Mouse (Mus musculus) limb, embryonic 14.5 days (tissue): Measurements from ENCODE around the gene Sec31a. TPM values are rescaled to one million over a fixed set of nuclear protein-coding genes. Genes with fewer than 3 reads are reported as not detected.
A peak's percentile ranks its signal among the peaks of the same experiment; 100 is the strongest.

Experiments used
- ATAC-seq: fragments of 200-750 bp; cut with Nextera tagmentation; 2 replicates; pipeline ENCODE4 v1.8.0; 2017; ENCODE audit warnings: low read depth, moderate number of reproducible peaks, moderate TSS enrichment; ENCODE audit not compliant: low FRiP score
- DNase-seq: peaks from one replicate; pipeline ENCODE4 v3.0.0-alpha.2; 2015; ENCODE audit warnings: low spot score
- H3K27ac ChIP-seq: fragments of 300-500 bp; sonication (generic); replicated peaks from 2 replicates; pipeline ENCODE4 v1.5.1; 2014; ENCODE audit warnings: low read depth, mild to moderate bottlenecking, low read length, moderate library complexity, mixed read lengths
- H3K27me3 ChIP-seq: fragments of 300-500 bp; sonication (generic); 2 replicates; pipeline ENCODE4 v1.6.1; 2014; ENCODE audit warnings: low read length, mixed read lengths; ENCODE audit not compliant: control insufficient read depth, insufficient read depth
- H3K36me3 ChIP-seq: fragments of 300-500 bp; sonication (generic); 2 replicates; pipeline ENCODE4 v1.6.1; 2014; ENCODE audit warnings: mild to moderate bottlenecking, low read length, moderate library complexity, mixed read lengths; ENCODE audit not compliant: control insufficient read depth, insufficient read depth
- H3K4me1 ChIP-seq: fragments of 300-500 bp; sonication (generic); 2 replicates; pipeline ENCODE4 v1.6.1; 2014; ENCODE audit warnings: antibody characterized with exemption, low read length, mixed read lengths; ENCODE audit not compliant: control insufficient read depth, insufficient read depth
- H3K4me2 ChIP-seq: fragments of 300-500 bp; sonication (generic); replicated peaks from 2 replicates; pipeline ENCODE4 v1.6.1; 2014; ENCODE audit warnings: low read depth, mild to moderate bottlenecking, low read length, moderate library complexity; ENCODE audit not compliant: severe bottlenecking
- H3K4me3 ChIP-seq: fragments of 300-500 bp; sonication (generic); replicated peaks from 2 replicates; pipeline ENCODE4 v1.5.1; 2014; ENCODE audit warnings: low read length
- H3K9ac ChIP-seq: fragments of 300-500 bp; sonication (generic); 2 replicates; pipeline ENCODE4 v1.6.1; 2014; ENCODE audit warnings: mild to moderate bottlenecking, low read depth, low read length, moderate library complexity; ENCODE audit not compliant: severe bottlenecking
- H3K9me3 ChIP-seq: fragments of 300-500 bp; sonication (generic); 2 replicates; pipeline ENCODE4 v1.6.1; 2016; ENCODE audit warnings: low read length; ENCODE audit not compliant: control insufficient read depth
- POLR2A ChIP-seq: fragments of 200-500 bp; IDR thresholded peaks from 2 replicates; pipeline ENCODE4 v1.8.0; 2012; ENCODE audit warnings: inconsistent platforms, mild to moderate bottlenecking, moderate library complexity, borderline replicate concordance; ENCODE audit not compliant: insufficient read depth, insufficient read length; ENCODE audit errors: extremely low read depth
- WGBS: fragments of 180-500 bp; shearing (Covaris S2); extraction: QIAGEN DNeasy Blood & Tissue Kit; methylation state at CpG from one replicate; pipeline ENCODE4 v1.1.7; 2014; 5-methylcytosine and 5-hydroxymethylcytosine counted together
- polyA plus RNA-seq, 2 experiments: library from polyadenylated mRNA; depleted of rRNA in 1 of 2; stranded (reverse) in 1 of 2; unstranded in 1 of 2; fragments of >200 nt; fragmentation: Nextera tagmentation in 1 of 2; extraction: Ambion mirVana in 1 of 2; gene quantifications; 2 replicates each; pipeline versions ENCODE4 v1.2.1 to v1.2.3; 2012 to 2014

Gene Sec31a
- polyA plus RNA-seq, 2 experiments, result 268 to 320 TPM

GRCm38 (mm10) chr5:100317010-100317409 is 99.0 kb downstream of the Sec31a start:
- H3K9ac ChIP-seq, result no peak overlapping the region
- 75% methylated on average over 18 of the region's 18 CpGs for WGBS
- H3K36me3 ChIP-seq, result no peaks in the 10 kb centered on the region
- H3K27ac ChIP-seq, result no peak overlapping the region
- no peaks in the 10 kb centered on the region for H3K4me1 ChIP-seq
- H3K4me2 ChIP-seq, result no peak overlapping the region
- TF ChIP-seq POLR2A, result no peak
- no peak for DNase-seq
- peak; percentile 55 for ATAC-seq
- H3K27me3 ChIP-seq, result no peaks in the 10 kb centered on the region
- no peaks in the 10 kb centered on the region for H3K9me3 ChIP-seq
- no peak overlapping the region for H3K4me3 ChIP-seq

GRCm38 (mm10) chr5:100315646-100316045 is 100.4 kb downstream of the Sec31a start:
- WGBS, result 37% methylated on average over 3 of the region's 3 CpGs
- Histone ChIP-seq H3K27ac (no peak overlapping the region), H3K9me3 (no peaks in the 10 kb centered on the region), H3K9ac (no peak overlapping the region), H3K4me3 (no peak overlapping the region), H3K27me3 (no peaks in the 10 kb centered on the region), H3K4me1 (no peaks in the 10 kb centered on the region), H3K36me3 (no peaks in the 10 kb centered on the region), H3K4me2 (no peak overlapping the region)
- no peak for TF ChIP-seq POLR2A
- no peak for DNase-seq
- ATAC-seq, result no peak

- no peaks in the 10 kb centered on the region for H3K27me3 ChIP-seq
- DNase-seq (no peak), ATAC-seq (no peak)
- no peaks in the 10 kb centered on the region for H3K36me3 ChIP-seq
- no peak overlapping the region for H3K27ac ChIP-seq
- no peak overlapping the region for H3K9ac ChIP-seq
- H3K4me2 ChIP-seq, result no peak overlapping the region
- whole genome bisulfite sequencing, result 88% methylated on average over 5 of the region's 5 CpGs
- H3K9me3 ChIP-seq, result no peaks in the 10 kb centered on the region
- H3K4me3 ChIP-seq, result no peak overlapping the region
- TF ChIP-seq POLR2A, result no peak
- no peaks in the 10 kb centered on the region for H3K4me1 ChIP-seq
These were observed 103.6 kb downstream of the Sec31a start for GRCm38 (mm10) chr5:100312391-100312790.

Other genes starting within 250 kb of the Sec31a start
- 10.4 and 10.6 TPM in 2 replicates for gene Lin54, start 84.4 kb upstream of the Sec31a start, polyA plus RNA-seq (2012; rRNA removed)
- gene Lin54, start 84.4 kb upstream of the Sec31a start, polyA plus RNA-seq (2014; fragmentation: Nextera tagmentation; extraction: Ambion mirVana), result 13.4 and 14.1 TPM in 2 replicates
- gene Cops4, start 102.1 kb upstream of the Sec31a start, polyA plus RNA-seq (2012; rRNA removed), result 72.6 and 84.3 TPM in 2 replicates
- 197 TPM in 2 replicates for gene Cops4, start 102.1 kb upstream of the Sec31a start, polyA plus RNA-seq (2014; fragmentation: Nextera tagmentation; extraction: Ambion mirVana)
- 8.1 and 11.7 TPM in 2 replicates for gene Plac8, start 156.0 kb upstream of the Sec31a start, polyA plus RNA-seq (2012; rRNA removed)
- 5.4 and 5.7 TPM in 2 replicates for gene Plac8, start 156.0 kb upstream of the Sec31a start, polyA plus RNA-seq (2014; fragmentation: Nextera tagmentation; extraction: Ambion mirVana)